Mouse (Mus musculus): ENCODE data around the gene Wwox.

The Wwox gene

GRCm38 (mm10) chr8:115136888-115137287 lies 697.4 kb downstream of the Wwox start:
- DNase-seq: no peak

DNA sequence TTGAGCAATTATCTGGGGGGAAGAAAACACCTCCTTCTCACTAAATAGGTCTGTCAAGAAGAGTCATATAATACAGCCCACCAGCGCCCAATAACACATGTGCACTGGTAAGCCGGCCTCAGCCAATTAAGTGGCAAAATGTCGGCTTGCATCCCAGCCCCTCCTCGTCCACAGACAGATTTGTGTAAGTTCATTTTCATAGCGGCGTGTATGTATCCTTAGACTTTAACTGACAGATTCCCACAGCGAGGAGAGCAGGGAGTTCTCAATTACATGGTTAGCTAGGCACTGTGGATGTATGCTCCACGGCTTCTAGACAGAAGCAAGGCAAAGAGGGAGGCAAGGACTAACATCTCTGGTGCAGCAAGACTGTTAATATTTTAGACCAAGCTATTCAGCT lies 702.2 kb downstream of the Wwox start:
- no peak for DNase-seq

GRCm38 (mm10) chr8:115143530-115144320 lies 704.3 kb downstream of the Wwox start:
- DNase-seq: peak; percentile 43

GRCm38 (mm10) chr8:115147006-115147405 lies 707.6 kb downstream of the Wwox start:
- DNase-seq: no peak

DNA sequence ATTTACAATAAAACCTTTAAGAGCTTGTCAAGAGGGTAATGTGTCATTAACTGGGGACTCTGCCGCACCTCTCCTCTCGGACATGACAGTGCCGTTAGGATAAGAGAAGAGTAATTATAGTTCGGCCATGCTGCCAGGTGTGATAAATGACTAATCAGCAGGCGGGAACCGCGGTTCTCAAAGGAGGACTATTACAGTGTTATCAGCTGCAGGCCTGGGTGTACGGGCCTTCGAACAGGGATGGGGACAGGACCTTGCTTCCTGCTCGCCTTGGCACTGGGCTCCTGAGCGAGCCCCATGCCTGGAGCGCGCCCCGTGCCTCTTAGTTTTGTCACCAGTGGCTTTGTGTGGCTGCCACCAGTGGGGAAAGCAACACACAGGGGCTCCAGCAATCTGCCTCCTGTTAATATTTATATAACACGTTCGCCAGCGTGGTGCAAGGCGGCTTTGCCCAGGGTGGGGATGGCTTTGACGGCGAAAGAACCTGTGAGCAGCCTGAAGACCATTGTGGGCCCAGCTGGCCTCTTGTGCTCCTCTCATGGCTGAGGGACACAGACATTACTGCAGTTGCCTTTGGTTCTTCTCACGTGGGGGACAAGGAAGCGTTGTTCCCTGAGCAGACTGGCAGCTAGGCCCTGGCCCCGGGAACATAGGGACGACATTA lies 711.1 kb downstream of the Wwox start:
- no peak for DNase-seq

DNA sequence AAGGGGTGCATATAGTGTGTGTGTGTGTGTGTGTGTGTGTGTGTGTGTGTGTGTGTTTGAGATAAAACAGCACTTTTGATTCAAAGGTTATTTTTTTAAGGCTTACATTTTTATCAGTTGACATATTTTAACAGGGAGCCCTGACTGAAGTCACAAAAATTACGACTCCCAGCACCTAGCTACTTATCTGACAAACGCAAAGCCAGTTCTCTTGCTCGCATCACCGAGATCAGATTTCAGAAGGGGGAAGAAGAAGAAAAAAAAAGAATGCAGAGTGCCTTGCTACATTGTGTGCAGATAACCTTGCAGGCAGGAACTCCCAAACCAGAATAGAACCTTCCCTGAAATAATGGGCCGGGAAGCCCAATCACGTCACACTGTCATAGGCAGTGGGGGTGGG lies 712.0 kb downstream of the Wwox start:
- DNase-seq: no peak

DNA sequence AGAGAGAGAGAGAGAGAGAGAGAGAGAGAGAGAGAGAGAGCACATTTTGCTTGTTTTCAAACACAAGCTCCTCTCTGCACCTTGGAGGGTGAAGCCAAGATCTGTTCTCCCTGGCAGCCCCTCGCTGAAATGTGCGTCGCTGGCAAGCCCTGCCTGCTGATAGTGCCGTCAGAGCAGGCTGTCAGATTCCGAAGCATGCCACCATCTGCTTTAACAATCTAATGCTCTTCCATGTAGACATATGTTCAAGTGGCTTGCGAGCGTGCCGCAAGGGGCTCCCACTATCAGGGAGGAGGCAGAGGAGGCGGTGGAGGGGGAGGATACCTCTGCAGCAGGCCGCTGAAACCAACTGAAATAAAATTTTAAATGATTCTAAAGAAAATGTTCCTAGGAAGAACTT lies 714.6 kb downstream of the Wwox start:
- no peak for DNase-seq

- DNase-seq: no peak
Observed at GRCm38 (mm10) chr8:115156142-115156541, 716.7 kb downstream of the Wwox start.

DNA sequence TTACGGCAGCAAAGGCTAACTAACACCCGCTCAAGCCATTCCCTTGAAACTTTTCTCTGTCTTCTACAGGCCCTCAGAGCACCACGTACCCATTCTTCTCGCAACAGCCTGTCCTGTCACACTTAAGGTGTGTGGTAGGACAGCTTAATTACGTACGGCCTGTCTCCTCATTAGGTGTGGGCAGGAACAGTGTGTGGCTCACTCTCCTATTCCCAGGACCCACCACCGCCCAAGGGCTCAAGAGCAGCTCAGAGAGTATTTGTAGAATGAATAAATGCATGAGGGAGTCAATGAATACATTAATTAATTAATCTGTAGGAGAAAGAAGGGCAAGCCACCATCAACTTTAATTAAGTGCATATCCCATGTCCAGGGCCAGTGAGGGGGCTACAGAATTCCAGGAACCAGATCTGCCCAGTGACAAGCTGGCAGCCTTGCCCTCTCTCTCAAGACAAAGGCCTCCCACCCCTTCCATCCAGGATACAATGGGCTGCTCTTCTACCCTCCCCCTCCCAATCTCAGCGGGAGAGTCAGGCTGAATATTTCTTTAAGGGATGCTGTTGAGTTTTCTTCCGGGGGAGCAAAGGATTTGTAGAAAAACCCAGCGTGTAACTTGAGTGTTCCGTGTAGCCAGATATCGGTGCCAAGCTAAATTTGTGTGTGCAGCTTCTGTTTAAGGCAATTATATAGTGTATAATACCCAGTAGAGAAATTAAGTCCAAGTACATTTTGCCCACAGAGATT lies 718.7 kb downstream of the Wwox start:
- no peak for DNase-seq

DNA sequence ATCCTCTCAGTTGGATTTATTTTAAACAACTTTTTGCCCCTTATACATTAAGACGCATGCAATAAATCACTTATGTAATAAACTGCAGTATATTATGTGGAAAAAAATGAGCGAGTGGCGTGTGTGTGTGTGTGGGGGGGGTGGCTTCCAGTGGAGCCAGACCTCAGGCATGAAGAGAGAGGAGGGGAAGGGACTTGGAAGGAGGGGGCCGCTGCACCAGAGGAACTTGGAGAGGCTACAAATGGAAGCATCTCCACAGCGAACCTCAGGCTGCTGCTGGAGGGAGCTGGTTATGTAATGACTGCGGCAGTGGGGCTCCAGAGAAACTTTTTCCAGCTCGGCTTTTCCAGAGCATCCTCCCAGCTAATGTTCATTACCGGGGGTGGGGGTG lies 719.3 kb downstream of the Wwox start:
- DNase-seq: no peak

DNA sequence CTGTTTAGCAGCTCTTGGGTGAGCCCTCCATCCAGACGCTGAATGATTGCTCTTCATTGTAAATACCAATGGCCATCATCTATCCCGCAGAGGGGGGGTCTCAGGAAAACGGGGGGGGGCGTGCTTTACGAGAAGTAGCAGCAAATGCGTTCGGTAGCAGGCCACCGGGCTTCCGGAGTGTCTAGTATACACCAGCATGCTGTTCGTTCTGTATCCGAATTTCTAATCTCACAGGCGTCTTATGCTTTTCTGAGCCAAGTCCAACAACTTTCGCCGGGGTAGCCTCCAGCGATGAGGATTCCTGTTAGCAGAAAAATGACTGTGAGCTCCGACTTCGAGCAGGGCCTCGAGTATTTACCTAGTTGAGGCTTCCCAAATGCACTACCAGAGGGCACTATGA lies 719.8 kb downstream of the Wwox start:
- peak; percentile 39 for DNase-seq

- DNase-seq: peak; percentile 37
Observed at GRCm38 (mm10) chr8:115159711-115160374, 720.4 kb downstream of the Wwox start.

GRCm38 (mm10) chr8:115160407-115160806 lies 721.0 kb downstream of the Wwox start:
- DNase-seq: no peak

DNA sequence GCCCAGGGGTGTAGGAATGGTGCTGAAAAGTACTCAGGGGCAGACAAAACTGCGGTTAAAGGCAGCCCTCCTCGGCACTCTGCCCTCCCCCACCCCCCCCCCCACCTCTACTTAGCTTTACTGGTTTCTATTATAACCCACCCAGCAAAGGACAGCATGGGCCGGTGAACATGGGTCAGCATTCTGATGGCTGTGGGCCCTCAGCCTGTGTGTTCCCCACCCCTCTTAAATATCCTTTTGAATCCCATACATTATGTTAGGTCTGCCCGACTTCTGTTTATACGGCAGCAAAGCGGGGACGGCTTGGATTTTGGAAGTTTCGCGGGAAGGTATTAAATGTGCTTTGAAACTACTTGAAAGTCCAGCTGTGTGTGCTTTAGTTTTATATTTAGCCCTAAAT lies 722.1 kb downstream of the Wwox start:
- DNase-seq: no peak

DNA sequence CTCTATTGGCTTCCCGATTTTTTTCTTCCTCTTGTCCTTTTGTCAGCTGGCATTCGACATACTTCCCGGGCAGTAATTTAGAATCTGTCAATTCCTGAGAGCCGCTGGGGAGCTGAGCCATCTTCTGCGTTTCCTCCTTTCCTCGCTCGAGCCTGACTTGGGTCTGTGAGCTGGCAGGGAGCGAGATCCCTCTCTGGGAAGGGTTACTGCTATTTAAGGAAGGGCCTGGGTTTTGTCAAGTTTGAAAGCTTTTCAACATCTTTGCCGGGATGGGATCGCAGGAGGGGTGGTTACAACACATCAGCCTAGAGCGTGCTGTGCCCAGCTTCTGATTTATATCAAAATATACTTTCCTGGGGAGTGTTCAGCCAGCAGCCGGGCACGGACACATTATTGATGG lies 725.4 kb downstream of the Wwox start:
- DNase-seq: no peak

GRCm38 (mm10) chr8:115173634-115174081 lies 734.2 kb downstream of the Wwox start:
- DNase-seq: no peak

- DNase-seq: no peak
Observed at GRCm38 (mm10) chr8:115185431-115185964, 746.0 kb downstream of the Wwox start.

DNA sequence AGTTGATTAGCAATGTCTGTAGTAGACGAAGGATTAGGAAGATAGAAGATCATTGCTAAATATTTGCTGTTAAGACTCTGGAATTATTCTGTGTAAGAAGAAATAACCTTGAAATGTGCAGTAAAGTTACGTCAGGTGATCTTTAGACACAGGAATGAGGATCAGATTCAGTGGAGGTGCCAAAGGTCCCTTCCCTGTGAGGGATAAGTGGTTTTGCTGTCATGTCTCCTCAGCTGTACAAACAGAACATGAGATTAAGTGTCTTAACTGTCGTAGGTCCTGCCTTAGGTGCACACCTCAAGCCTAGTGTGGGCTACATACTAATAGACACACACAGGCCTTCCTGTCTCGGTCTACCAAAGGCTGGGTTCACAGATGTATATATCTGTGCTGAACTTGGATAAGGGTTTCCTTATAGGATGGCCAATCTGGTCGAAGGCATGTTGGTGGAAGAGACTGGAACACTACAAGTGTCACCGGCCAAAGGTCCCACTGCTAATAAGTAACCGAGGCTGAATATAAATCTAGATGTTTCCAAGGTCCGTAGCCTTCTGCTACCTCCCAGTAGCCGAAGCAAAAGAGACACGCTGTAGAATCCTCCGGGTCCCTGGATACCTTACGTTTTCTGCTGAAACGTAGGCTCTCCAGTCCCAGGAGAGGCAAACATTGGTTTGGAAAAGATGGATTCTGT lies 746.8 kb downstream of the Wwox start:
- peak; percentile 37 for DNase-seq

- DNase-seq: peak; percentile 47
Observed at GRCm38 (mm10) chr8:115186882-115187281, 747.4 kb downstream of the Wwox start.

- DNase-seq: no peak
Observed at GRCm38 (mm10) chr8:115188446-115188845, 749.0 kb downstream of the Wwox start.

GRCm38 (mm10) chr8:115189836-115190235 lies 750.4 kb downstream of the Wwox start:
- DNase-seq: no peak

GRCm38 (mm10) chr8:115193767-115194166 lies 754.3 kb downstream of the Wwox start:
- no peak for DNase-seq
